Mouse (Mus musculus): ENCODE results near the gene Mcf2l.
A peak's percentile ranks its signal among the peaks of the same experiment; 100 is the strongest.

Gene Mcf2l

DNA sequence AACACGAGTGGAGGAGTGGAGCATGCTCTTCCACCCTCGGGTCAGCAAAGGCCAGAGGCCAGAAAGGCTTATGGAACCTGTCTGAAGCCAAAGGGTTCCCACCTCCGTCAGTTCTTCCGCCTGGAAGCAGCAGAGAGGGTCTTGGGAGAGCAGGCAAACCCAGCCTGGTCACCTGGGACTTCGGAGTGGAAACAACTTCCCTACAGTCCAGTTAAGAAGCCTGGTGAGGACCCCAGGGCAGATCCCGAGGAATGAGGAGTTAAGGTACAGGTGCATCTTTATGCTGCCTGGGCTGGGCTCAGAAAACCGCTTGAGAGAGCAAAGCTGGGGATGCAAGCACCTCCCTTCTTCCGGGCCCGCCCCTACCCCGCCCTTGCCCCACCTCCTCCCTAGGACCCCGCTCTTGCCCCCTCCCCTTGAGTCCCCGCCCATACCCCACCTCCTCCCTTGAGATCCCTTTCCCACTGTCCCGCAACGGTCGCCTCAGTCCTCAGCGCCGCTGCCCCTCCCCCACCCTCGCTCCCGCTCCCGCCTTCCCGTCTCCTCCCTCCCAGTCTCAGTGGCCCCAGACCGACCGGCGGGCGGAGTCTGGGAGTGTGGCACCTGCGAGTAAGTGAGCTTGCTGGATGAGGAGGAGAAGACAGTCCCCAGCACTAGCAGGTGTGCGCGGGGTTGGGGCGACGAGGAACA, at the start of gene Mcf2l:
Gene Mcf2l, plus strand, starts transcription at position 450 of the 690 bp plus-strand sequence.
- peak; percentile 70 for DNase-seq (ENCODE audit: low spot score)

DNA sequence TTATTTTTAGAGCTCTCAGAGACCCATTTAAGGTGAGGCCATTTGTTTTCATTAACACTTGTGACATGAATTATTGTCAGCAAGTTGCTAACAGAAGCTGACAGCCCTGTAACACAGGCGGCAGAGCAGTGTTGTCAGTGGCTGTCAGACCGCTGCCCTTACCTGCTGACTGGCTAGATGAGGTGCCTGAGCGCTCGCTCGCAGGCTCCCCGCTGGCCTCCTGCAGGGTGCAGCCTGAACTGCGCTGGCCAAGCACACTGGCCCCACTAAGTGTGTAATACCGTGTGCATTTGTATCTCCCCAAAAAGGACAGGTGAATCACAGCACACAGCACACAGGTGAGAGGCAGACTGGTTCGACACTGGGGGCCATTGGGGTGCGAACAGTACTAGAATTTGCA, 49.0 kb upstream of the Mcf2l start:
- DNase-seq (ENCODE audit: low spot score): no peak

DNA sequence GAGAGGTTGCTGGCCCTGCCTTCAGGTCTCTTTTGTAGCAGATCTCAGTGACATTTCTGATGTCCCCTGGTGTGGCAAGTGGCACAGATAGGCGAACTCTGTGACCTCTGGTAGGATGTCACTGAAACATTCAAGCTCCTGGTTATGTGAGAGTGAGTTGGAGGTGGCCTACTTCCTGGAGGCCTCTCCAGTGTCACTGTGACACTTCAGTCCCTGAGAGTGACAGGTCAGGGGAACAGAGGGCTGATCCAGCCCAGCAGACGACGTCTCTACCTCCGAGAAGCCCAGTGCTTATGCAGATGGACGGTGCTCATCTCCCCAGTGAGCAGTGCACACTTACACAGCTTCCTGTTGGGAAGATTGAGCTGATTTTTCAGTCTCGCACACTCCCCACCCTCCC, 48.4 kb upstream of the Mcf2l start:
- no peak for DNase-seq (ENCODE audit: low spot score)

DNA sequence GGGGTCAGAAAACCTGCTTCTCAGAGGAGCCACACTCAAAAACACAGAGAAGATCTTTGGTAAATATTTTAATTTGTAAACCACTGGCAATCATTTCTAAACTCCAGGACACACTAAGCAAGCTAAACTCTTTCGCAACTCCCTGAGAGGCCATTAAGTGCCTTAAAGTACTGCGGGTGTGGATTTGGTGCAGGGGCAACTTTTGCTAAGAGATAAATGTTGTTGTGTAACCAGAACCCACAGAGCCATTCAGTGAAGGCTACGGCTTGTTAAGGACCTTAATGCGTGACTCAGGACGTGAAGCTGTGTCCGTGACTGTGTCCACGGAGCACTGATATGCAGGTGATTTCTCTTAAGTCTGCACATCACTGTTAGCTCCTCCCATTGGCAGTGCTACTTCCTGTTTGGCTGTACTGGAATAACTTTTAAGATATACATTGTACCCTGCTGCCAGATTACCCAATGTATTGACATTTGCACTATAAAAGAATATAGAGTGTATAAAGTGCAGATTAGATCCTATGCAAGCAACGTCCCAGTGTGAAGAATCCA, 47.8 kb upstream of the Mcf2l start:
- DNase-seq (ENCODE audit: low spot score): no peak

DNA sequence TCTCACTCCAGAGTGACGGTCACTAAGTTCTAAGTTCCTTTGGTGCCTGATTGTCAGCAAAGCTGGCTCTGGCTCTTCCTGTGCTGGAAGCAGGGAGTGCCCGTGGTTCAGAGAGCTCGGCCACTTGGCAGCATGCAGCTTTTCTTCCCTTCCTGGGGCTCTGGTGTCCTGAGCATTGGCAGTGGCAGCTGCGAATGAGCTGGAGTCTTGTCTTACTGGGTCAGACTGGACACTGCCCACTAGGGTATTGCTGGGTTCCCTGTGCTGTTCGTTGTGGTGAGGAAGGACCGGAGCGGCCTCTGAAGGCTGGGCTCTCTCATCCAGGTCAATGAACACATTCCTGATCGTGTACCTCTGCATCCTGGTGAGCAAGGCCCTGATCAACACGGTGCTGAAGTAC, 46.5 kb upstream of the Mcf2l start:
- DNase-seq (ENCODE audit: low spot score): no peak

DNA sequence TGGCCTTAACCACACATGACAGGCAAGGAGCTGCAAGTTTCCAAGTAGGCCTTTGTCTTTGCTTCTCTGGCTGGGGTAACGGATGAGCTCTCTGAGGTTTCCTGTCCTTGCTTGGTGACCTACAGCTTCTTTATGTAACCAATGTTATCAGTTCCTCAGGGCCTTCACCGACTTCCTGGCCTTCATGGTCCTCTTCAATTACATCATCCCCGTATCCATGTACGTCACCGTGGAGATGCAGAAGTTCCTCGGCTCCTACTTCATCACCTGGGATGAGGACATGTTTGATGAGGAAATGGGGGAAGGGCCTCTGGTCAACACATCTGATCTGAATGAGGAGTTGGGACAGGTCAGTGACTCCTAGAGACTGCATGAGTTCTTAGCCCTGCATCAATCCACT, 45.3 kb upstream of the Mcf2l start:
- DNase-seq (ENCODE audit: low spot score): no peak

DNA sequence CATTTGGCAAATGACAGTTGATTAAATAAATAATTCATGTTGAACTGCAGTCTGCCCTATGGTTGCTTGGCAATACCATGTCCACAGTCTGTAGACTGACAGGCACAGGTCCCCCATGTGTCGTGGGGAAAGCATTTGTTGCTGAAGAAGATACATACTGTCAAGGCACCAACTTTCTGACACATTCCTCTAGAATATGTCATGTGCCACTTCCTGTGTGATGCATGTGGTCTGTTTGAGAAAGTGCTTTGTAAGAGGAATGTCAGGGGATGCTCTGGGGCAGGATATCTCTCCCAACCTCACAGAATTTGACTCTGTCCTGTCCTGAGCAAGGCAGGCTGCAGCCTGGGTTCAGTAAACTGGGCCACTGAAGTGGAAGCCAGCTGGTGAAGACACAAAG, 44.2 kb upstream of the Mcf2l start:
- no peak for DNase-seq (ENCODE audit: low spot score)

- DNase-seq (ENCODE audit: low spot score): no peak
Measured at GRCm38 (mm10) chr8:12831659-12832589, 41.7 kb upstream of the Mcf2l start.

- DNase-seq (ENCODE audit: low spot score): no peak
Measured at GRCm38 (mm10) chr8:12833616-12834015, 40.0 kb upstream of the Mcf2l start.

DNA sequence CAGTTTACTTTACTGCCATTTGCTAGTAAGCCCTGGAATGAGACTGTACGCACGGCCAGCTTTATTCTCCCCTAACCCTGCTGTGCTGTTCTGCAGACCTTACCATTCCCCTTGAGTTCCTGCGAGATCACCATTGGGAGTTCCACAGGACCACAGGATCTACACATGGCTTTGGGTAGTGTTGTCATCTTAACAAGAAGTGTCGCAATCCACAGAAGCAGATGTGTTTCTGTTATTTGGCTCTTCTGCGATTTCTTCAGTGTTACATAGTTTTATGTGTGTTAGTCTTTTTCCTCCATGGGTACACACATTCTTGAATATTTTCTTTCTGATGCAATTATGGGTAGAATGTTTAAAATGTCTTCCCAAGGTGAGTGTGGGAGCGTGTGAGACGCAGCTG, 32.8 kb upstream of the Mcf2l start:
- DNase-seq (ENCODE audit: low spot score): no peak

- no peak for DNase-seq (ENCODE audit: low spot score)
Measured at GRCm38 (mm10) chr8:12842342-12842995, 31.1 kb upstream of the Mcf2l start.

DNA sequence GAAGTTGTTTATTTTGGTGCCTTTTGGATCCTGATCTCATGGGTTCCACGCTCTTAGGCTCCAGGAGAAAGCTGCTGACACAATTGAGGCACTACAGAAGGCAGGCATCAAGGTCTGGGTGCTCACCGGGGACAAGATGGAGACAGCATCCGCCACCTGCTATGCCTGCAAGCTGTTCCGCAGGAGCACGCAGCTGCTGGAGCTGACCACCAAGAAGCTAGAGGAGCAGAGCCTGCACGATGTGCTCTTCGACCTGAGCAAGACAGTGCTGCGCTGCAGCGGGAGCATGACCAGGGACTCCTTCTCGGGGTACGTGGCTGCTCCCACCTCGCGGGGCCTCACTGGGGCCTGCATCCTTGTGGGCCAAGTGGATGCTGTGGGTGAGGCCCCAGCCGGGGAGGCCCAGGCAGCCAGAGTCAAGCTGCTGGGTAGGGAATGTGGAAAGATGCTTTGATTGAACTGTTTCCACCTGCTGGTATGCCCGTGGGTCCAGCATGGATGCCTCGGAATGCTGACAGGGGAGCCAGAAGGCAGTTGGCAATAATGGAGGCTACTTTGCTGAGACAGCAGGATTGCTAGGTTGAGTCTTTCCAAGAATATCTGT, 29.2 kb upstream of the Mcf2l start:
- no peak for DNase-seq (ENCODE audit: low spot score)

DNA sequence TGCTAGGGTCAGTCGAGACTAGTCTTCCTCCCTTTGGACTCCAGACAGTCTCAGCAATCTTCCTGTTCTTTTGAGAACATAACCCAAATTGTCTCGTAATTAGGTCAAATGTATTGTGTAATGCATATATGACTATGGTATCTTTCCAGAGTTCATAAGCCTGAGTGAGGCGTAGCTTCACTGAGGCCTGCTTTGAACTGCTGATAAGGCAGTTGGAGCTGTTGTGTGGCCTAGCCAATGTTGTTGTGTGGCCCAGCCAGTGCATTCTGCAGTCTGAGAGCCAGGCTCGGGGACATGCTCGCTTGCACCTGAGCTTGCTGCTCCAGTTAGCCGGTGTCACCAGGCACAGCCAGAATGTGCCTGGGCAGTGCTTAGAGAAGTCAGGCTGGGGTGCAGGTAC, 27.2 kb upstream of the Mcf2l start:
- DNase-seq (ENCODE audit: low spot score): no peak

GRCm38 (mm10) chr8:12851241-12851640, 22.4 kb upstream of the Mcf2l start:
- DNase-seq (ENCODE audit: low spot score): no peak

DNA sequence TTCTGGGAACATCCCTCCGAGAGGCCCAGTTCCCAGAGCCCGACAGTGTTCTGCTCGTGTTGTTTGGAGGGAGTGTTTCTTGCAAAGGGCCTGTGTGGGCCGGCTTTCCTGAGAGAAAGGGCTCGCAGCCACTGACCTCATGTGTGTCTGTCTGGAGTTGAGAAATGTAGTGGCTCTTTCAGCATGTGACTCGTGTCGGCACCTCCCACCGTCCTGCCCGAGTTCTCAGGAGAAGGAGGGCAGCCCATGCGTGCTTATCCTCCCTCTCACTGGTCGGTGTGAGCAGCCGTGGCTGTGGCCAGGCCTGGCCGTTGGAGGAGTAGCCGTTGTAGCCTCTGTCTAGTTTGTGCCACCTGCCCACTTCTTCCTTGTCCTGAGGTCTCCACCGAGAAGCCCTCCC, 17.6 kb upstream of the Mcf2l start:
- no peak for DNase-seq (ENCODE audit: low spot score)

DNA sequence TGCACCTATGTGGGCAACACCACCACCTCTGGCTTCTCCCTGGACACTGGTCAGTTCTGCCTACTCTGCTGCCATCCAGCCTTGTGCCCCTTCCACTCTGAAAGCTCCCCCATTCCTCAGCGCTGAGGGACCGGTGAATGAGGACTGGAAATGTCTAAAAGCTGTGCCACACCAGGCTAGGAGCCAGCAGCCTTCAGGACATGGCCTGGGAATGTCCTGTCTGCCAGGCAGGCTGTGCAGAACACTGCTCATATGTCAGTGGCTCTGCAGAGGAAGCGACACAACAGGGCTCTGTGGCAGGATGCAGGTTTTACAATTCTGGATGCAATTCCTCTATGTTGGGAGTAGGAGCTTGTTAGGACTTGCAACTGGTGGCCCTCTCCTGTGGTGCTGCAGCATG, 10.5 kb upstream of the Mcf2l start:
- no peak for DNase-seq (ENCODE audit: low spot score)

GRCm38 (mm10) chr8:12863608-12864007, 10.0 kb upstream of the Mcf2l start:
- no peak for DNase-seq (ENCODE audit: low spot score)

GRCm38 (mm10) chr8:12865790-12866189, 7.8 kb upstream of the Mcf2l start:
- DNase-seq (ENCODE audit: low spot score): no peak

DNA sequence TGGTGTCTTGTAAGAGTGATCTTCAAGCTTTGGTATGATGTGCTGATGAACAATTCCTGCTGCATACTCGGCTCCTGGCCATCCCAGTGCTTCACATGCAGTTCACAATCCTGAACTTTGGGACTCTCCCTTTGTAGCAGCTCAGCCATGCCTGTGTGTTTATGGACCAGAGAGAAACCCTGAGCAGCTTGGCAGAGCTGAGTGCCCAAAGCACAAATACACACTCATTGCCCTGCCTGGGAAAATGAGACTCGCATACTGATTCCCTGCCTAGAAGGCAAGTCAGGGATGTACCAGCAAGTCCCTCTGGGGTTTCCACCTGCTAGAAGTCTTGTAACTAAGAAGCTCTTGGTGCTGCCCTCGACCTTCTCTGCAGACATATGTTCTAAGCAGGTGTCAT, 3.9 kb upstream of the Mcf2l start:
- no peak for DNase-seq (ENCODE audit: low spot score)

- no peak for DNase-seq (ENCODE audit: low spot score)
Measured at GRCm38 (mm10) chr8:12870656-12871055, 3.0 kb upstream of the Mcf2l start.

DNA sequence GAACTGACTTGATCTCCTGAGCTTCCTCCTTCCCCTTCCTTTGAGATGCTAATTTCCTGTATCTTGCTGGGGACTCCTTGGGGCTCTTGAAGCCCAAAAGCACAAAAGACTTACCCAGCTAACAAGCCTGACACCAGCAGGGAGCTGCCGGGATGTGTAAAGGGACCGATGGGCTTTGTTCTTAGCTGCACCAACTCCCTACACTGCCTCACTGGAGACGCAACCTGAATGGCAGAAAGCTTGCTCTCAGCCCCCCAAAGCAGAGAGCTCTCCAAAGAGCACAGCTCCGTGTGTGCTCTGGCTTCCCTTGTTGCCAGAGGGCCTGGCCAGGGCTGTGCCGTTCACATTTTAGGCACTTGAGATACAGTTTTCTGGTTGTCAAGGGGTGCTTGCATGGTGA, 2.1 kb upstream of the Mcf2l start:
- DNase-seq (ENCODE audit: low spot score): no peak

GRCm38 (mm10) chr8:12872983-12873356, 636 bp upstream of the Mcf2l start:
- no peak for DNase-seq (ENCODE audit: low spot score)
